Mouse (Mus musculus) cerebellum, adult 11 months (tissue): ENCODE measurements around the gene Pigb.
A peak's percentile ranks its signal among the peaks of the same experiment; 100 is the strongest.
"Not testable (repeated sequence)": the region's sequence is repeated elsewhere in the genome, so short reads cannot be mapped to it uniquely, and the experiment has no call there.

Experiments
- DNase-seq: peaks from one replicate; pipeline ENCODE4 v3.0.0; 2022

Gene Pigb

GRCm38 (mm10) chr9:73040080-73040479, at the start of gene Pigb:
Gene Pigb, minus strand, starts transcription at chr9:73040378.
- no peak for DNase-seq

- DNase-seq = no peak
Observed at GRCm38 (mm10) chr9:73089222-73089920, 49.2 kb upstream of the Pigb start.

- no peak for DNase-seq
Observed at GRCm38 (mm10) chr9:73087581-73087980, 47.4 kb upstream of the Pigb start.

GRCm38 (mm10) chr9:73087121-73087520, 46.9 kb upstream of the Pigb start:
- DNase-seq = no peak

GRCm38 (mm10) chr9:73085845-73086244, 45.7 kb upstream of the Pigb start:
- no peak for DNase-seq

GRCm38 (mm10) chr9:73083956-73084355, 43.8 kb upstream of the Pigb start:
- DNase-seq = no peak

- peak; percentile 84 for DNase-seq
Observed at GRCm38 (mm10) chr9:73082291-73083000, 42.3 kb upstream of the Pigb start.

GRCm38 (mm10) chr9:73079801-73080325, 39.7 kb upstream of the Pigb start:
- no peak for DNase-seq

GRCm38 (mm10) chr9:73079349-73079748, 39.2 kb upstream of the Pigb start:
- DNase-seq = not testable (repeated sequence)

- DNase-seq = no peak
Observed at GRCm38 (mm10) chr9:73073169-73073568, 33.0 kb upstream of the Pigb start.

GRCm38 (mm10) chr9:73072426-73072825, 32.2 kb upstream of the Pigb start:
- no peak for DNase-seq

GRCm38 (mm10) chr9:73070971-73071659, 30.9 kb upstream of the Pigb start:
- no peak for DNase-seq

- DNase-seq = no peak
Observed at GRCm38 (mm10) chr9:73068688-73069087, 28.5 kb upstream of the Pigb start.

- no peak for DNase-seq
Observed at GRCm38 (mm10) chr9:73068230-73068679, 28.1 kb upstream of the Pigb start.

GRCm38 (mm10) chr9:73067086-73067485, 26.9 kb upstream of the Pigb start:
- no peak for DNase-seq

- DNase-seq = no peak
Observed at GRCm38 (mm10) chr9:73063621-73064290, 23.6 kb upstream of the Pigb start.

- no peak for DNase-seq
Observed at GRCm38 (mm10) chr9:73059224-73059623, 19.0 kb upstream of the Pigb start.

- no peak for DNase-seq
Observed at GRCm38 (mm10) chr9:73055441-73055911, 15.3 kb upstream of the Pigb start.

GRCm38 (mm10) chr9:73050606-73051005, 10.4 kb upstream of the Pigb start:
- no peak for DNase-seq

- DNase-seq = no peak
Observed at GRCm38 (mm10) chr9:73049833-73050232, 9.7 kb upstream of the Pigb start.

- DNase-seq = no peak
Observed at GRCm38 (mm10) chr9:73048927-73049326, 8.7 kb upstream of the Pigb start.

- DNase-seq = no peak
Observed at GRCm38 (mm10) chr9:73047906-73048305, 7.7 kb upstream of the Pigb start.

GRCm38 (mm10) chr9:73045711-73046110, 5.5 kb upstream of the Pigb start:
- DNase-seq = no peak
